Mouse (Mus musculus): ENCODE measurements around the gene Rln3. TPM values are rescaled to one million over a fixed set of nuclear protein-coding genes. Genes with fewer than 3 reads are reported as not detected.
A peak's percentile ranks its signal among the peaks of the same experiment; 100 is the strongest.

The Rln3 gene
- total and polyA plus RNA-seq, 3 experiments, result not detected

GRCm38 (mm10) chr8:84002957-84003611, 41.7 kb downstream of the Rln3 start:
- Histone ChIP-seq H3K9me3 (replicated peaks) (peaks cover 2% of the 10 kb centered on the region; the same call in 1 of the 2 replicates), H3K4me1 (ENCODE audit: insufficient read depth, low read depth, low read length) (peaks cover 58% of the 10 kb centered on the region), H3K27me3 (ENCODE audit: insufficient read depth, low read length) (no peaks in the 10 kb centered on the region), H3K4me3 (ENCODE audit: low read depth, low read length) (no peak overlapping the region), H3K36me3 (replicated peaks) (peaks cover 62% of the 10 kb centered on the region)
- DNase-seq (ENCODE audit: low spot score) (no peak), ATAC-seq (ENCODE audit: extremely low read depth, insufficient number of reproducible peaks, low FRiP score, poor library complexity, severe bottlenecking) (no peak)
- TF ChIP-seq CTCF (IDR thresholded peaks at IDR 0.05; ENCODE audit: low read depth, low read length) (no peak), POLR2AphosphoS5 (IDR thresholded peaks at IDR 0.05; ENCODE audit: insufficient replicate concordance, low read depth, low read length) (no peak), GATA1 (IDR thresholded peaks at IDR 0.05; ENCODE audit: borderline replicate concordance, low read length) (no peak), TAL1 (conservative IDR thresholded peaks at IDR 0.05; ENCODE audit: low read depth, low read length) (no peak), GATA2 (IDR thresholded peaks at IDR 0.05; ENCODE audit: borderline replicate concordance, low read depth, low read length) (no peak)

GRCm38 (mm10) chr8:84001281-84002000, 43.4 kb downstream of the Rln3 start, which contains the start of gene 1700067K01Rik:
1700067K01Rik (plus strand) TSS chr8:84001502.
- Histone ChIP-seq H3K9me3 (replicated peaks) (peaks cover 2% of the 10 kb centered on the region; the same call in 1 of the 2 replicates), H3K4me3 (ENCODE audit: low read depth, low read length) (no peak within 1 kb of the TSS; the same call in 1 of the 2 replicates), H3K4me1 (ENCODE audit: insufficient read depth, low read depth, low read length) (peaks cover 61% of the 10 kb centered on the region), H3K36me3 (replicated peaks) (peaks cover 62% of the 10 kb centered on the region), H3K27me3 (ENCODE audit: insufficient read depth, low read length) (no peaks in the 10 kb centered on the region)
- TF ChIP-seq GATA2 (IDR thresholded peaks at IDR 0.05; ENCODE audit: borderline replicate concordance, low read depth, low read length), result no peak
- no peak for TF ChIP-seq CTCF (IDR thresholded peaks at IDR 0.05; ENCODE audit: low read depth, low read length)
- TF ChIP-seq POLR2AphosphoS5 (IDR thresholded peaks at IDR 0.05; ENCODE audit: insufficient replicate concordance, low read depth, low read length), result no peak
- TF ChIP-seq TAL1 (conservative IDR thresholded peaks at IDR 0.05; ENCODE audit: low read depth, low read length), result no peak
- no peak for TF ChIP-seq GATA1 (IDR thresholded peaks at IDR 0.05; ENCODE audit: borderline replicate concordance, low read length)
- no peak for DNase-seq (ENCODE audit: low spot score)
- no peak for ATAC-seq (ENCODE audit: extremely low read depth, insufficient number of reproducible peaks, low FRiP score, poor library complexity, severe bottlenecking)

- peaks cover 2% of the 10 kb centered on the region; the same call in 1 of the 2 replicates for H3K9me3 ChIP-seq (replicated peaks)
- no peak for TF ChIP-seq TAL1 (conservative IDR thresholded peaks at IDR 0.05; ENCODE audit: low read depth, low read length)
- DNase-seq (ENCODE audit: low spot score) (no peak), ATAC-seq (ENCODE audit: extremely low read depth, insufficient number of reproducible peaks, low FRiP score, poor library complexity, severe bottlenecking) (no peak)
- no peaks in the 10 kb centered on the region for H3K27me3 ChIP-seq (ENCODE audit: insufficient read depth, low read length)
- H3K4me3 ChIP-seq (ENCODE audit: low read depth, low read length), result peak overlapping the region; percentile 90; the same call in 1 of the 2 replicates
- H3K36me3 ChIP-seq (replicated peaks), result peaks cover 69% of the 10 kb centered on the region
- H3K4me1 ChIP-seq (ENCODE audit: insufficient read depth, low read depth, low read length), result peaks cover 61% of the 10 kb centered on the region
Measured at GRCm38 (mm10) chr8:83999825-84000224, 45.0 kb downstream of the Rln3 start.

GRCm38 (mm10) chr8:83999057-83999705, 45.6 kb downstream of the Rln3 start:
- peaks cover 64% of the 10 kb centered on the region for H3K4me1 ChIP-seq (ENCODE audit: insufficient read depth, low read depth, low read length)
- peaks cover 2% of the 10 kb centered on the region; the same call in 1 of the 2 replicates for H3K9me3 ChIP-seq (replicated peaks)
- DNase-seq (ENCODE audit: low spot score) (no peak), ATAC-seq (ENCODE audit: extremely low read depth, insufficient number of reproducible peaks, low FRiP score, poor library complexity, severe bottlenecking) (no peak)
- no peaks in the 10 kb centered on the region for H3K27me3 ChIP-seq (ENCODE audit: insufficient read depth, low read length)
- TF ChIP-seq GATA1 (IDR thresholded peaks at IDR 0.05; ENCODE audit: borderline replicate concordance, low read length) (no peak), GATA2 (IDR thresholded peaks at IDR 0.05; ENCODE audit: borderline replicate concordance, low read depth, low read length) (no peak), TAL1 (conservative IDR thresholded peaks at IDR 0.05; ENCODE audit: low read depth, low read length) (no peak), CTCF (IDR thresholded peaks at IDR 0.05; ENCODE audit: low read depth, low read length) (no peak), POLR2AphosphoS5 (IDR thresholded peaks at IDR 0.05; ENCODE audit: insufficient replicate concordance, low read depth, low read length) (no peak)
- H3K4me3 ChIP-seq (ENCODE audit: low read depth, low read length), result peak overlapping the region; percentile 90
- H3K36me3 ChIP-seq (replicated peaks), result peaks cover 72% of the 10 kb centered on the region

- H3K27me3 ChIP-seq (ENCODE audit: insufficient read depth, low read length), result no peaks in the 10 kb centered on the region
- peaks cover 71% of the 10 kb centered on the region for H3K36me3 ChIP-seq (replicated peaks)
- TF ChIP-seq CTCF (IDR thresholded peaks at IDR 0.05; ENCODE audit: low read depth, low read length) (peak; percentile 27; the same call in 1 of the 2 replicates), GATA2 (IDR thresholded peaks at IDR 0.05; ENCODE audit: borderline replicate concordance, low read depth, low read length) (no peak), TAL1 (conservative IDR thresholded peaks at IDR 0.05; ENCODE audit: low read depth, low read length) (no peak), GATA1 (IDR thresholded peaks at IDR 0.05; ENCODE audit: borderline replicate concordance, low read length) (no peak), POLR2AphosphoS5 (IDR thresholded peaks at IDR 0.05; ENCODE audit: insufficient replicate concordance, low read depth, low read length) (no peak)
- H3K4me1 ChIP-seq (ENCODE audit: insufficient read depth, low read depth, low read length), result peaks cover 62% of the 10 kb centered on the region
- ATAC-seq (ENCODE audit: extremely low read depth, insufficient number of reproducible peaks, low FRiP score, poor library complexity, severe bottlenecking) (no peak), DNase-seq (ENCODE audit: low spot score) (peak; percentile 69)
- H3K4me3 ChIP-seq (ENCODE audit: low read depth, low read length), result peak overlapping the region; percentile 90
- peaks cover 2% of the 10 kb centered on the region; the same call in 1 of the 2 replicates for H3K9me3 ChIP-seq (replicated peaks)
Measured at GRCm38 (mm10) chr8:83998231-83999056, 46.4 kb downstream of the Rln3 start.
